Mouse (Mus musculus): ENCODE results near the gene Iqcm. TPM values are rescaled to one million over a fixed set of nuclear protein-coding genes. Genes with fewer than 3 reads are reported as not detected.

Gene Iqcm
- total RNA-seq, 2 experiments from 2014 or later = 0.17 TPM; not detected in 1

- intact Hi-C loops (cut with DNase I) = no loop called here
- Histone ChIP-seq H3K27ac (no peak overlapping the region), H3K4me3 (no peak overlapping the region)
- TF ChIP-seq CTCF (IDR thresholded peaks at IDR 0.05) = no peak
- DNase-seq = no peak
Measured at GRCm38 (mm10) chr8:75835245-75835644, 386.8 kb downstream of the Iqcm start.

GRCm38 (mm10) chr8:75917603-75918344, 469.3 kb downstream of the Iqcm start:
- Histone ChIP-seq H3K27ac (no peak overlapping the region), H3K4me3 (no peak overlapping the region)
- intact Hi-C loops (cut with DNase I) = no loop called here
- DNase-seq = no peak
- no peak for TF ChIP-seq CTCF (IDR thresholded peaks at IDR 0.05)

- intact Hi-C loops (cut with DNase I) = no loop called here
Measured at GRCm38 (mm10) chr8:75949166-75949565, 500.7 kb downstream of the Iqcm start.

GRCm38 (mm10) chr8:75956016-75956415, 507.5 kb downstream of the Iqcm start:
- TF ChIP-seq CTCF (IDR thresholded peaks at IDR 0.05) = no peak
- no peak overlapping the region for H3K4me3 ChIP-seq
- no peak overlapping the region for H3K27ac ChIP-seq
- DNase-seq = no peak
- intact Hi-C loops (cut with DNase I) = no loop called here

More at GRCm38 (mm10) chr8:75949166-75949565, 500.7 kb downstream of the Iqcm start:
- DNase-seq = no peak
- Histone ChIP-seq H3K4me3 (no peak overlapping the region), H3K27ac (no peak overlapping the region)
- no peak for TF ChIP-seq CTCF (IDR thresholded peaks at IDR 0.05)

- intact Hi-C loops (cut with DNase I) = no loop called here
- Histone ChIP-seq H3K4me3 (no peak overlapping the region), H3K27ac (no peak overlapping the region)
- no peak for TF ChIP-seq CTCF (IDR thresholded peaks at IDR 0.05)
- DNase-seq = peak; percentile 14
Measured at GRCm38 (mm10) chr8:76018501-76018900, 570.0 kb downstream of the Iqcm start.

Other genes with a start within 250 kb of the Iqcm start
- 10 to 100 TPM; 23.7 to 46.3 TPM for gene Rasd2, start 234.8 kb upstream of the Iqcm start, total RNA-seq (2021)
- under 1 TPM; 0.46 to 0.50 TPM for gene Gm10358, start 42.1 kb upstream of the Iqcm start, total RNA-seq (2021)

Measured in gastrocnemius, adult 2 months (tissue).